Mouse (Mus musculus): Measurements from ENCODE around the gene Crls1.

DNA sequence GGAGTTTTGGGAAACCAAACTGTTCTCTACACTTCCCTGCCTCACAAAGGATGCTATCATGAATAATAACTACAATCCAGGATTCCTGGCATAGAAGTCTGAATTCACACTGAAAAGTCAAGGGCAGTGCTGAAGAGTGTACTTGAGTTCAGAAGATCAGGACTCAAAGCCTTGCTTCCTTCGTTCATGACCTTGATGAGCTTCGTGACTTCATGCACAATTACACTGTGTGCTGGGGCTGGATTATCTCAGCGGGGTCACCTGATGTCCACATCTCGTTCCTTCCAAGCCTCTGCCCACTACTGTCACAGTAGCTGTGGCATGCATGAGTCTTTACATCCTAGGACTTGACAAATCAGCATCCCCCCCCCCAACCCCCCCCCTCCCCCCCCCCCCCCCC lies 55.2 kb downstream of the Crls1 start:
- TF ChIP-seq POLR2A (IDR thresholded peaks at IDR 0.05; ENCODE audit: extremely low read depth, insufficient read depth, low read length) (no peak), CTCF (IDR thresholded peaks at IDR 0.05; ENCODE audit: low read depth, low read length) (no peak)

Data from liver, adult 2 months (tissue).